Mouse (Mus musculus) adrenal gland, postnatal 25 days (tissue): ENCODE measurements at regions not wholly inside any gene's neighbourhood (a gene's known extent, or its start where the extent isn't known, plus 50 kb on each side); places are given as distances from the start of the nearest gene placed in this dataset.
"Not testable (repeated sequence)": the region's sequence is repeated elsewhere in the genome, so short reads cannot be mapped to it uniquely, and the experiment has no call there.

Experiments used
- DNase-seq: peaks from one replicate; pipeline ENCODE4 v3.0.0; 2021; ENCODE audit warnings: mixed read lengths

- no peak for DNase-seq
Observed at GRCm38 (mm10) chr13:52334962-52335361, 196.1 kb downstream of the Diras2 start.

- no peak for DNase-seq
Observed at GRCm38 (mm10) chr13:52337936-52338335, 193.1 kb downstream of the Diras2 start.

- DNase-seq, result peak; percentile 34
Observed at GRCm38 (mm10) chr13:52339156-52339555, 191.9 kb downstream of the Diras2 start.

- no peak for DNase-seq
Observed at GRCm38 (mm10) chr13:52341981-52342380, 189.1 kb downstream of the Diras2 start.

GRCm38 (mm10) chr13:52344383-52344782 lies 186.7 kb downstream of the Diras2 start:
- no peak for DNase-seq

- no peak for DNase-seq
Observed at GRCm38 (mm10) chr13:52344853-52345252, 186.2 kb downstream of the Diras2 start.

GRCm38 (mm10) chr13:52345375-52346026 lies 185.6 kb downstream of the Diras2 start:
- no peak for DNase-seq

GRCm38 (mm10) chr13:52346027-52346375 lies 185.1 kb downstream of the Diras2 start:
- no peak for DNase-seq

- DNase-seq, result no peak
Observed at GRCm38 (mm10) chr13:52347631-52348030, 183.4 kb downstream of the Diras2 start.

GRCm38 (mm10) chr13:52349606-52350005 lies 181.5 kb downstream of the Diras2 start:
- no peak for DNase-seq

GRCm38 (mm10) chr13:52352576-52352975 lies 178.5 kb downstream of the Diras2 start:
- peak; percentile 18 for DNase-seq

GRCm38 (mm10) chr13:52353437-52353836 lies 177.6 kb downstream of the Diras2 start:
- no peak for DNase-seq

GRCm38 (mm10) chr13:52353966-52354365 lies 177.1 kb downstream of the Diras2 start:
- DNase-seq, result no peak

GRCm38 (mm10) chr13:52355921-52356320 lies 175.2 kb downstream of the Diras2 start:
- not testable (repeated sequence) for DNase-seq

- DNase-seq, result not testable (repeated sequence)
Observed at GRCm38 (mm10) chr13:52359332-52359731, 171.7 kb downstream of the Diras2 start.

GRCm38 (mm10) chr13:52361177-52361846 lies 169.8 kb downstream of the Diras2 start:
- DNase-seq, result no peak

GRCm38 (mm10) chr13:52362266-52362665 lies 168.8 kb downstream of the Diras2 start:
- DNase-seq, result no peak

GRCm38 (mm10) chr13:52369851-52370250 lies 161.2 kb downstream of the Diras2 start:
- no peak for DNase-seq

GRCm38 (mm10) chr13:52371986-52372385 lies 159.1 kb downstream of the Diras2 start:
- no peak for DNase-seq

GRCm38 (mm10) chr13:52374781-52375180 lies 156.3 kb downstream of the Diras2 start:
- DNase-seq, result no peak

- no peak for DNase-seq
Observed at GRCm38 (mm10) chr13:52378236-52378635, 152.8 kb downstream of the Diras2 start.

- DNase-seq, result no peak
Observed at GRCm38 (mm10) chr13:52389271-52389670, 141.8 kb downstream of the Diras2 start.

GRCm38 (mm10) chr13:52395786-52396185 lies 135.3 kb downstream of the Diras2 start:
- no peak for DNase-seq

GRCm38 (mm10) chr13:52398344-52398743 lies 132.7 kb downstream of the Diras2 start:
- no peak for DNase-seq
